Mouse (Mus musculus): ENCODE data around the gene Arid1b.

DNA sequence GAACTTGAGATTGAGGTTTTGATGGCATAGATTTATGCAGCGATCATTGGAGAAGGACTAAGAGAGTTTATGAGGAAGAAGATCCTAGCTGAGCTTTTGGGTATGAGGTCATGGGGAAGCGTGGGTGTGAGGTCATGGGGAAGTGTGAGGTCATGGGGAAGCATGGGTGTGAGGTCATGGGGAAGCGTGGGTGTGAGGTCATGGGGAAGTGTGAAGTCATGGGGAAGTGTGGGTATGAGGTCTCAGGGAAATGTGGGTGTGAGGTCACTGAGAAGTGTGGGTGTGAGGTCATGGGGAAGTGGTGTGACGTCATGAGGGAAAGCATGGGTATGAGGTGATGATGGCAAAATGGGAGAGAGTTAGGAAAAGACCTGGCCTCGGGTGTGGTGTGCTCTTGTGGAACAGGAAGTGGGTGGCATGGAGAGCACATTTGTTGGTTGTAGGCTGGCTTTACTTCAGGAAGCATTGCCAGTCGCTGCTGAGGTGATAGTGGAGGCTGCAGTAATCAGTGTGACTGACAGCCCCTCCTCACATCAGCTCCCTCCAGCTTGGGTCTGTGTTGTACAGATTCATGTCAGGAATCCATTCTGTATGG is 180.4 kb downstream of the Arid1b start:
- TF ChIP-seq POLR2A (IDR thresholded peaks at IDR 0.05; ENCODE audit: low read depth, low read length) (no peak), CTCF (IDR thresholded peaks at IDR 0.05; ENCODE audit: extremely low read depth, insufficient read length, insufficient replicate concordance, low read depth, low read length) (no peak)

All from small intestine, adult 2 months (tissue).